In the genomic region with DNA sequence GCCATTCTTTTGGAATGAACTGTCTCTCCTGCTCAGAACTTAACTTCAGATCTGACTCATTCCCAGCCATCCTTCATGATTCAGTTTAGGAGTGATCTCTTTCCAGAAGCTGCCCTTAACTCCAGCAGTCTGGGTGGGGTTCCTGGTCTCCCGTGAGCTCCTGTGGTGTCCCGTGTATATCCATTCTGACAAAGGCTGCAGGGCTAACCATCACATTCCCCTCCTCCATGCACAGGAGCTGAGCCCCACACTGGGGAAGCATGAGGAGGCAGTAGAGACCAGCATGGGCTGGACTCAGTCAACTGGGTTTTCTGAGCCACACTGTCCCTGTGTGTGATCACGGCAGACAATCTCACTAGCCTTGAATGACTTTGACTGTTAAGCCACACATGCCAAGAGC, we compare ENCODE assay signal across 25 mouse cellular contexts. TPM values are rescaled to one million over a fixed set of nuclear protein-coding genes. Genes with fewer than 3 reads are reported as not detected.
DNase-seq lines count a peak whose midpoint lies in the region; ATAC-seq and TF ChIP-seq lines count a peak whose summit lies in the region.
"Had no signal": no experiment of that assay in that cellular context is flagged by ENCODE, and none has a peak within 500 bp of the region (broad histone marks: within the 10 kb centered on the region; RNA-seq: fewer than 3 reads in every experiment).

No protein-coding gene starts in this region.

- no peaks in the 10 kb centered on the region for H3K9me3 ChIP-seq in hindbrain, embryonic 14.5 days (ENCODE audit: control insufficient read depth, low read length)
- no peaks in the 10 kb centered on the region for H3K9me3 ChIP-seq in hindbrain, postnatal 0 days (ENCODE audit: low read length)
- no peaks in the 10 kb centered on the region for H3K9me3 ChIP-seq in neural tube, embryonic 13.5 days
- no peaks in the 10 kb centered on the region for H3K9me3 ChIP-seq in neural tube, embryonic 15.5 days (replicated peaks)
- H3K9me3 ChIP-seq: embryonic facial prominence, embryonic 10.5 days; embryonic facial prominence, embryonic 12.5 days; forebrain, embryonic 13.5 days; forebrain, embryonic 15.5 days had no signal

- H3K4me1 ChIP-seq in hindbrain, embryonic 14.5 days (replicated peaks; ENCODE audit: control insufficient read depth, insufficient read depth, low read length), result peaks cover 5% of the 10 kb centered on the region; the same call in 1 of the 2 replicates
- no peaks in the 10 kb centered on the region for H3K4me1 ChIP-seq in hindbrain, postnatal 0 days (ENCODE audit: insufficient read depth, low read length)
- 0 out of 2 replicates have a peak, but pooled peaks cover 3% of the 10 kb centered on the region for H3K4me1 ChIP-seq in neural tube, embryonic 13.5 days (replicated peaks)
- H3K4me1 ChIP-seq in neural tube, embryonic 15.5 days, result peaks cover 7% of the 10 kb centered on the region

- peak; percentile 30 to 68 for DNase-seq in adrenal gland, adult (ENCODE audit: inconsistent age in 2 of 2, low spot score in 1 of 2)
- DNase-seq in adrenal gland, postnatal 10 days, result no peak
- DNase-seq in hindbrain, embryonic 14.5 days (ENCODE audit: low spot score), result no peak
- DNase-seq in hindbrain, postnatal 0 days (ENCODE audit: low spot score), result no peak
- DNase-seq: adrenal gland, adult 8-10 months; B cell, adult 2 months; cerebellum, adult 11-12 months; cerebellum, adult 2 months; cerebellum, adult 9-10 months; cerebellum, postnatal 10 days; cerebellum, postnatal 25 days; forebrain, postnatal 0 days had no signal

- 85% methylated on average over 3 of the region's 3 CpGs for WGBS in hindbrain, embryonic 14.5 days
- 79% methylated on average over 3 of the region's 3 CpGs for WGBS in hindbrain, postnatal 0 days
- 83% methylated on average over 3 of the region's 3 CpGs for WGBS in neural tube, embryonic 13.5 days
- WGBS in neural tube, embryonic 15.5 days, result 90% methylated on average over 3 of the region's 3 CpGs

- ATAC-seq in hindbrain, embryonic 14.5 days (ENCODE audit: low FRiP score), result no peak
- no peak for ATAC-seq in hindbrain, postnatal 0 days
- ATAC-seq in neural tube, embryonic 13.5 days (ENCODE audit: low read depth), result no peak
- no peak for ATAC-seq in neural tube, embryonic 15.5 days (ENCODE audit: low FRiP score)
- ATAC-seq: activated CD4-positive, CD25-positive, alpha-beta regulatory T cell, adult 4 months; CD4-positive, CD25-positive, alpha-beta regulatory T cell, adult 4 months; forebrain, embryonic 13.5 days; forebrain, embryonic 15.5 days; forebrain, postnatal 0 days; Patski had no signal

- no peak overlapping the region for H3K4me3 ChIP-seq in hindbrain, embryonic 14.5 days (replicated peaks; ENCODE audit: low read length)
- no peak overlapping the region for H3K4me3 ChIP-seq in hindbrain, postnatal 0 days (ENCODE audit: low read length)
- H3K4me3 ChIP-seq in neural tube, embryonic 13.5 days, result no peak overlapping the region
- H3K4me3 ChIP-seq in neural tube, embryonic 15.5 days (replicated peaks), result no peak overlapping the region
- H3K4me3 ChIP-seq: embryonic facial prominence, embryonic 10.5 days; embryonic facial prominence, embryonic 12.5 days; forebrain, embryonic 13.5 days; forebrain, embryonic 15.5 days had no signal

- H3K27me3 ChIP-seq in hindbrain, embryonic 14.5 days (ENCODE audit: control insufficient read depth, insufficient read depth, low read length), result no peaks in the 10 kb centered on the region
- no peaks in the 10 kb centered on the region for H3K27me3 ChIP-seq in hindbrain, postnatal 0 days (ENCODE audit: insufficient read depth, low read length)
- H3K27me3 ChIP-seq in neural tube, embryonic 13.5 days, result peaks cover 8% of the 10 kb centered on the region
- H3K27me3 ChIP-seq in neural tube, embryonic 15.5 days (replicated peaks), result no peaks in the 10 kb centered on the region
- H3K27me3 ChIP-seq: CH12.LX; forebrain, embryonic 15.5 days had no signal

- no peak overlapping the region for H3K9ac ChIP-seq in hindbrain, embryonic 14.5 days
- H3K9ac ChIP-seq in hindbrain, postnatal 0 days (replicated peaks; ENCODE audit: low read length), result no peak overlapping the region
- H3K9ac ChIP-seq in neural tube, embryonic 13.5 days, result 0 out of 2 replicates have a peak overlapping the region, but pooled peaks have one; percentile 26
- no peak overlapping the region for H3K9ac ChIP-seq in neural tube, embryonic 15.5 days (replicated peaks)
- H3K9ac ChIP-seq: embryonic facial prominence, embryonic 12.5 days; forebrain, embryonic 13.5 days; forebrain, embryonic 15.5 days; forebrain, postnatal 0 days had no signal

- peak overlapping the region; percentile 32; the same call in 1 of the 2 replicates for H3K27ac ChIP-seq in hindbrain, embryonic 14.5 days
- H3K27ac ChIP-seq in hindbrain, postnatal 0 days, result no peak overlapping the region
- peak overlapping the region; percentile 13; the same call in 1 of the 2 replicates for H3K27ac ChIP-seq in neural tube, embryonic 13.5 days (replicated peaks)
- H3K27ac ChIP-seq in neural tube, embryonic 15.5 days (replicated peaks), result no peak overlapping the region
- H3K27ac ChIP-seq: embryonic facial prominence, embryonic 10.5 days; embryonic facial prominence, embryonic 12.5 days; forebrain, embryonic 13.5 days; forebrain, embryonic 15.5 days had no signal

- no peaks in the 10 kb centered on the region for H3K36me3 ChIP-seq in hindbrain, embryonic 14.5 days (replicated peaks; ENCODE audit: control insufficient read depth, insufficient read depth)
- no peaks in the 10 kb centered on the region for H3K36me3 ChIP-seq in hindbrain, postnatal 0 days (ENCODE audit: insufficient read depth, low read length)
- no peaks in the 10 kb centered on the region for H3K36me3 ChIP-seq in neural tube, embryonic 13.5 days
- H3K36me3 ChIP-seq in neural tube, embryonic 15.5 days, result no peaks in the 10 kb centered on the region
- H3K36me3 ChIP-seq: embryonic facial prominence, embryonic 10.5 days; embryonic facial prominence, embryonic 12.5 days; forebrain, embryonic 15.5 days; G1E had no signal

- H3K4me2 ChIP-seq in hindbrain, embryonic 14.5 days (replicated peaks), result no peak overlapping the region
- no peak overlapping the region for H3K4me2 ChIP-seq in hindbrain, postnatal 0 days (ENCODE audit: low read depth, low read length)
- no peak overlapping the region for H3K4me2 ChIP-seq in neural tube, embryonic 13.5 days
- no peak overlapping the region for H3K4me2 ChIP-seq in neural tube, embryonic 15.5 days
- H3K4me2 ChIP-seq: embryonic facial prominence, embryonic 12.5 days; forebrain, embryonic 13.5 days; forebrain, embryonic 15.5 days had no signal

- TF ChIP-seq CTCF in hindbrain, postnatal 0 days (IDR thresholded peaks at IDR 0.05; ENCODE audit: low read depth), result no peak

RNA-seq across cellular contexts. Expression of a gene that starts 51.5 kb away (rescaled TPM):
- under 1 TPM in 1 of 2 experiments, not detected in 1; 0.24 TPM for total RNA-seq in adrenal gland, postnatal 10 days (2021)
- polyA plus RNA-seq in hindbrain, embryonic 14.5 days (2014; fragmentation: Nextera tagmentation; extraction: Ambion mirVana), result 2.8 and 2.9 TPM in 2 replicates
- total RNA-seq in hindbrain, postnatal 0 days (2014; rRNA removed), result 12.4 and 15.1 TPM in 2 replicates
- 2.2 and 2.4 TPM in 2 replicates for polyA plus RNA-seq in hindbrain, postnatal 0 days (2015; fragmentation: Nextera tagmentation; extraction: Ambion mirVana)
- 1.0 and 1.6 TPM in 2 replicates for polyA plus RNA-seq in neural tube, embryonic 13.5 days (2015; fragmentation: Nextera tagmentation; extraction: Ambion mirVana)
- 2.1 and 2.7 TPM in 2 replicates for polyA plus RNA-seq in neural tube, embryonic 15.5 days (2015; fragmentation: Nextera tagmentation; extraction: Ambion mirVana)
- total RNA-seq: adrenal gland, adult 8-10 months; adrenal gland, postnatal 36 days; CH12.LX had no signal
- polyA plus RNA-seq: activated CD4-positive, CD25-positive, alpha-beta regulatory T cell, adult 4 months; CD4-positive, CD25-positive, alpha-beta regulatory T cell, adult 4 months; forebrain, embryonic 11.5 days; G1E; Patski had no signal

Comparison
In these comparisons a context has a peak if more than half of its experiments do, and no peak if none do; other contexts are left out.
1. DNase-seq: peak in adrenal gland, adult (2 of 2); none in adrenal gland, postnatal 10 days (single experiment), hindbrain, embryonic 14.5 days (single experiment) and hindbrain, postnatal 0 days (single experiment).
2. H3K27ac ChIP-seq: peak in hindbrain, embryonic 14.5 days (single experiment) and neural tube, embryonic 13.5 days (single experiment); none in hindbrain, postnatal 0 days (single experiment) and neural tube, embryonic 15.5 days (single experiment).